ENCODE assay signal across 8 mouse cellular contexts in genomic region chr10:94689176-94689510, GRCm38 (mm10). TPM values are rescaled to one million over a fixed set of nuclear protein-coding genes. Genes with fewer than 3 reads are reported as not detected.
DNase-seq lines count a peak whose midpoint lies in the region; ATAC-seq and TF ChIP-seq lines count a peak whose summit lies in the region.

No protein-coding gene starts in this region.

- H3K36me3 ChIP-seq in heart, embryonic 10.5 days: peaks cover 5% of the 10 kb centered on the region
- H3K36me3 ChIP-seq in E14TG2a.4 (ENCODE audit: insufficient read depth, low read length): no peaks in the 10 kb centered on the region; the same call in 1 of the 2 replicates
- no peaks in the 10 kb centered on the region for H3K36me3 ChIP-seq in forebrain, postnatal 0 days (ENCODE audit: insufficient read depth)

- DNase-seq in heart, embryonic 10.5 days (ENCODE audit: low spot score): no peak
- no peak for DNase-seq in heart, adult 18-20 months
- DNase-seq in forebrain, postnatal 0 days: no peak
- no peak for DNase-seq in adrenal gland, adult 18-20 months (ENCODE audit: low spot score in 2 of 2)
- DNase-seq in right cerebral cortex, adult 18-20 months: no peak
- no peak for DNase-seq in thymus, postnatal 14 days

- peak overlapping the region; percentile 98 for H3K27ac ChIP-seq in heart, embryonic 10.5 days
- H3K27ac ChIP-seq in forebrain, postnatal 0 days (ENCODE audit: low read depth, low read length): peak overlapping the region; percentile 82; the same call in 1 of the 2 replicates

- WGBS in heart, embryonic 10.5 days: under 1% methylated on average over 7 of the region's 7 CpGs
- 1% methylated on average over 7 of the region's 7 CpGs for WGBS in forebrain, postnatal 0 days

- no peak for ATAC-seq in forebrain, postnatal 0 days
- peak; percentile 8 for ATAC-seq in megakaryocyte, adult 5-6 weeks (ENCODE audit: poor library complexity, severe bottlenecking)

- TF ChIP-seq CTCF in E14TG2a.4 (conservative IDR thresholded peaks at IDR 0.05; ENCODE audit: low read length): no peak
- no peak for TF ChIP-seq CTCF in forebrain, postnatal 0 days (IDR thresholded peaks at IDR 0.05; ENCODE audit: low read depth)

- H3K9ac ChIP-seq in forebrain, postnatal 0 days: peak overlapping the region; percentile 78

- H3K4me3 ChIP-seq in heart, embryonic 10.5 days: peak overlapping the region; percentile 95
- H3K4me3 ChIP-seq in E14TG2a.4 (replicated peaks; ENCODE audit: low read length): peak overlapping the region; percentile 95
- peak overlapping the region; percentile 96 for H3K4me3 ChIP-seq in forebrain, postnatal 0 days (ENCODE audit: low read depth, low read length)

- no peaks in the 10 kb centered on the region for H3K27me3 ChIP-seq in heart, embryonic 10.5 days (ENCODE audit: insufficient read depth, poor library complexity, severe bottlenecking)
- no peaks in the 10 kb centered on the region for H3K27me3 ChIP-seq in E14TG2a.4 (ENCODE audit: insufficient read depth, low read length)
- no peaks in the 10 kb centered on the region for H3K27me3 ChIP-seq in forebrain, postnatal 0 days (ENCODE audit: insufficient read depth, low read length)

- H3K4me1 ChIP-seq in heart, embryonic 10.5 days: peaks cover 13% of the 10 kb centered on the region
- peaks cover 17% of the 10 kb centered on the region for H3K4me1 ChIP-seq in E14TG2a.4 (replicated peaks; ENCODE audit: low read depth, low read length)
- H3K4me1 ChIP-seq in forebrain, postnatal 0 days (ENCODE audit: insufficient read depth): peaks cover 13% of the 10 kb centered on the region; the same call in 1 of the 2 replicates

- H3K4me2 ChIP-seq in forebrain, postnatal 0 days (ENCODE audit: low read depth): peak overlapping the region; percentile 90

- H3K9me3 ChIP-seq in heart, embryonic 10.5 days: no peaks in the 10 kb centered on the region
- H3K9me3 ChIP-seq in E14TG2a.4 (ENCODE audit: low read length): peaks cover 46% of the 10 kb centered on the region
- H3K9me3 ChIP-seq in forebrain, postnatal 0 days (ENCODE audit: low read length): no peaks in the 10 kb centered on the region

RNA-seq across cellular contexts. Expression of gene Cep83, which starts 0.7 kb away (rescaled TPM):
- 18.1 and 19.6 TPM in 2 replicates for polyA plus RNA-seq in heart, embryonic 10.5 days (2016; fragmentation: Nextera tagmentation; extraction: Ambion mirVana)
- total RNA-seq in heart, adult 18-20 months (2021): 10 to 100 TPM; 20.4 to 20.9 TPM
- total RNA-seq in forebrain, postnatal 0 days (2014; rRNA removed): 24.4 and 28.4 TPM in 2 replicates
- 15.2 and 17.9 TPM in 2 replicates for polyA plus RNA-seq in forebrain, postnatal 0 days (2015; fragmentation: Nextera tagmentation; extraction: Ambion mirVana)
- total RNA-seq in megakaryocyte, adult 5-6 weeks (2015): 45.5 and 46.0 TPM in 2 replicates
- total RNA-seq in megakaryocyte, adult 5-6 weeks (2017): 52.5 and 62.5 TPM in 2 replicates
- total RNA-seq in adrenal gland, adult 18-20 months (2021): 1 to 10 TPM; 8.0 to 8.2 TPM
